Mouse (Mus musculus): ENCODE results near the gene Slc25a16. TPM values are rescaled to one million over a fixed set of nuclear protein-coding genes. Genes with fewer than 3 reads are reported as not detected.
"Not testable (repeated sequence)": the region's sequence is repeated elsewhere in the genome, so short reads cannot be mapped to it uniquely, and the experiment has no call there.

Slc25a16 gene
- polyA plus RNA-seq, 1 experiment: 24.0 TPM

GRCm38 (mm10) chr10:62900144-62900543 is 20.3 kb upstream of the Slc25a16 start:
- H3K27me3 ChIP-seq (ENCODE audit: control insufficient read depth, insufficient read depth, low read length): no peaks in the 10 kb centered on the region
- no peak overlapping the region for H3K4me3 ChIP-seq (ENCODE audit: control insufficient read depth, insufficient read depth, low read length)
- 97% methylated on average over 4 of the region's 4 CpGs for WGBS
- no peak overlapping the region for H3K27ac ChIP-seq (ENCODE audit: control insufficient read depth, insufficient read depth, low read length)
- H3K36me3 ChIP-seq (ENCODE audit: control insufficient read depth, insufficient read depth, low read length): no peaks in the 10 kb centered on the region
- no peak for TF ChIP-seq CTCF (IDR thresholded peaks at IDR 0.05; ENCODE audit: borderline replicate concordance, control insufficient read depth, extremely low read depth, insufficient read depth, low read length, poor library complexity)
- TF ChIP-seq POLR2A (IDR thresholded peaks at IDR 0.05; ENCODE audit: control insufficient read depth, extremely low read depth, insufficient read depth, low read length, poor library complexity): no peak
- H3K4me1 ChIP-seq (replicated peaks; ENCODE audit: control insufficient read depth, insufficient read depth, low read length): no peaks in the 10 kb centered on the region
- no peak for DNase-seq

GRCm38 (mm10) chr10:62901826-62902225 is 18.6 kb upstream of the Slc25a16 start:
- no peaks in the 10 kb centered on the region for H3K27me3 ChIP-seq (ENCODE audit: control insufficient read depth, insufficient read depth, low read length)
- DNase-seq: no peak
- WGBS: 91% methylated on average over 8 of the region's 8 CpGs
- H3K36me3 ChIP-seq (ENCODE audit: control insufficient read depth, insufficient read depth, low read length): no peaks in the 10 kb centered on the region
- H3K4me3 ChIP-seq (ENCODE audit: control insufficient read depth, insufficient read depth, low read length): no peak overlapping the region
- H3K27ac ChIP-seq (ENCODE audit: control insufficient read depth, insufficient read depth, low read length): no peak overlapping the region
- no peaks in the 10 kb centered on the region for H3K4me1 ChIP-seq (replicated peaks; ENCODE audit: control insufficient read depth, insufficient read depth, low read length)
- no peak for TF ChIP-seq POLR2A (IDR thresholded peaks at IDR 0.05; ENCODE audit: control insufficient read depth, extremely low read depth, insufficient read depth, low read length, poor library complexity)

DNA sequence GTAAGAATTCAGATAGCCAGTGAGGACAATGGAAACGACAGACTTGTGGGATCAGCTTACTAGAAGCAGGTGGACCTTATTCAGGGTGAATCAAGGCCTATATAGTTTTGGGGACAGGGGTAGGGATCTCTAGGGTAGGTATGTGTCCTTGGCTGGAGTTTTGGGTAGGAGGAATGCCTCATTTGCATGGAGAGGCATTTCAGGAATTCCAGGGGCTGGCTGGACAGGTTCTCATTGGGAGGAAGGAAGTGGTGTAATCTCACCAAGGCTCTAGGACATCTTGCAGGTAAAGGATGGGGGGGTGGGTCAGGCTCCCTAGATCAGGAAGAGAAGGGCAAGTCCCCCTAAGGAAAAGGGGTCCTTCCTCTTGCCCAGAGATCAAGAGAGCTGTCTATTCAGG is 17.6 kb upstream of the Slc25a16 start:
- Histone ChIP-seq H3K27me3 (ENCODE audit: control insufficient read depth, insufficient read depth, low read length) (no peaks in the 10 kb centered on the region), H3K4me1 (replicated peaks; ENCODE audit: control insufficient read depth, insufficient read depth, low read length) (no peaks in the 10 kb centered on the region), H3K36me3 (ENCODE audit: control insufficient read depth, insufficient read depth, low read length) (no peaks in the 10 kb centered on the region), H3K4me3 (ENCODE audit: control insufficient read depth, insufficient read depth, low read length) (no peak overlapping the region), H3K27ac (ENCODE audit: control insufficient read depth, insufficient read depth, low read length) (no peak overlapping the region)
- TF ChIP-seq CTCF (IDR thresholded peaks at IDR 0.05; ENCODE audit: borderline replicate concordance, control insufficient read depth, extremely low read depth, insufficient read depth, low read length, poor library complexity): no peak
- no peak for TF ChIP-seq POLR2A (IDR thresholded peaks at IDR 0.05; ENCODE audit: control insufficient read depth, extremely low read depth, insufficient read depth, low read length, poor library complexity)
- WGBS: 87% methylated on average over 1 of the region's 1 CpGs
- DNase-seq: no peak

GRCm38 (mm10) chr10:62906336-62906735 is 14.1 kb upstream of the Slc25a16 start:
- Histone ChIP-seq H3K36me3 (ENCODE audit: control insufficient read depth, insufficient read depth, low read length) (no peaks in the 10 kb centered on the region), H3K27ac (ENCODE audit: control insufficient read depth, insufficient read depth, low read length) (no peak overlapping the region), H3K27me3 (ENCODE audit: control insufficient read depth, insufficient read depth, low read length) (no peaks in the 10 kb centered on the region), H3K4me3 (ENCODE audit: control insufficient read depth, insufficient read depth, low read length) (no peak overlapping the region), H3K4me1 (replicated peaks; ENCODE audit: control insufficient read depth, insufficient read depth, low read length) (no peaks in the 10 kb centered on the region)
- TF ChIP-seq CTCF (IDR thresholded peaks at IDR 0.05; ENCODE audit: borderline replicate concordance, control insufficient read depth, extremely low read depth, insufficient read depth, low read length, poor library complexity): no peak
- no peak for TF ChIP-seq POLR2A (IDR thresholded peaks at IDR 0.05; ENCODE audit: control insufficient read depth, extremely low read depth, insufficient read depth, low read length, poor library complexity)
- no peak for DNase-seq
- 96% methylated on average over 7 of the region's 7 CpGs for WGBS

DNA sequence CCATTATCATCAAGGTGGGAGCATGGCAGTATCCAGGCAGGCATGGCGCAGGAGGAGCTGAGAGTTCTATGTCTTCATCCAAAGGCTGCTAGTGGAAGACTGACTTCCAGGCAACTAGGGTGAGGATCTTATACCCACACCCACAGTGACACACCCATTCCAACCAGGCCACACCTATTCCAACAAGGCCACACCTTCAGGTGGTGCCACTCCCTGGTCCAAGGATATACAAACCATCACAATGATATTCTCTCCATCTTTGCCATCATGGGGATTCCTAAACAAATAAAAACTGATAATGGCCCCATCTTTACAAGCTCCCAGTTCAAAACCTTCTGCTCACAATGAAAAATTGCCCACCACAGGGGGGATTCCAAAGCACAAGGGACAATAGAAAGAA is 11.5 kb upstream of the Slc25a16 start, which contains the start of gene Tet1:
TSS of gene Tet1 (minus strand) at position 101 of the 400 bp plus-strand sequence.
- not testable (repeated sequence) for H3K36me3 ChIP-seq (ENCODE audit: control insufficient read depth, insufficient read depth, low read length); DNase-seq; H3K4me3 ChIP-seq (ENCODE audit: control insufficient read depth, insufficient read depth, low read length); H3K4me1 ChIP-seq (replicated peaks; ENCODE audit: control insufficient read depth, insufficient read depth, low read length); H3K27ac ChIP-seq (ENCODE audit: control insufficient read depth, insufficient read depth, low read length); H3K27me3 ChIP-seq (ENCODE audit: control insufficient read depth, insufficient read depth, low read length)
- WGBS: no CpG with 5 or more reads among the region's 1 CpGs

- no peak for DNase-seq
- H3K4me1 ChIP-seq (replicated peaks; ENCODE audit: control insufficient read depth, insufficient read depth, low read length): no peaks in the 10 kb centered on the region
- no peak overlapping the region for H3K27ac ChIP-seq (ENCODE audit: control insufficient read depth, insufficient read depth, low read length)
- H3K36me3 ChIP-seq (ENCODE audit: control insufficient read depth, insufficient read depth, low read length): no peaks in the 10 kb centered on the region
- no peak overlapping the region for H3K4me3 ChIP-seq (ENCODE audit: control insufficient read depth, insufficient read depth, low read length)
- 50% methylated on average over 2 of the region's 2 CpGs for WGBS
- TF ChIP-seq CTCF (IDR thresholded peaks at IDR 0.05; ENCODE audit: borderline replicate concordance, control insufficient read depth, extremely low read depth, insufficient read depth, low read length, poor library complexity): no peak
- TF ChIP-seq POLR2A (IDR thresholded peaks at IDR 0.05; ENCODE audit: control insufficient read depth, extremely low read depth, insufficient read depth, low read length, poor library complexity): no peak
- H3K27me3 ChIP-seq (ENCODE audit: control insufficient read depth, insufficient read depth, low read length): no peaks in the 10 kb centered on the region
Observed at GRCm38 (mm10) chr10:62911120-62911519, 9.3 kb upstream of the Slc25a16 start.

- no peak overlapping the region for H3K4me3 ChIP-seq (ENCODE audit: control insufficient read depth, insufficient read depth, low read length)
- DNase-seq: no peak
- H3K27me3 ChIP-seq (ENCODE audit: control insufficient read depth, insufficient read depth, low read length): no peaks in the 10 kb centered on the region
- no peaks in the 10 kb centered on the region for H3K36me3 ChIP-seq (ENCODE audit: control insufficient read depth, insufficient read depth, low read length)
- peaks cover 11% of the 10 kb centered on the region for H3K4me1 ChIP-seq (replicated peaks; ENCODE audit: control insufficient read depth, insufficient read depth, low read length)
- no peak for TF ChIP-seq POLR2A (IDR thresholded peaks at IDR 0.05; ENCODE audit: control insufficient read depth, extremely low read depth, insufficient read depth, low read length, poor library complexity)
- no peak for TF ChIP-seq CTCF (IDR thresholded peaks at IDR 0.05; ENCODE audit: borderline replicate concordance, control insufficient read depth, extremely low read depth, insufficient read depth, low read length, poor library complexity)
- no peak overlapping the region for H3K27ac ChIP-seq (ENCODE audit: control insufficient read depth, insufficient read depth, low read length)
- 48% methylated on average over 3 of the region's 3 CpGs for WGBS
Observed at GRCm38 (mm10) chr10:62918985-62919384, 1.4 kb upstream of the Slc25a16 start.

Data from thymus, adult 2 months (tissue).